Mouse (Mus musculus): ENCODE measurements around the gene Rint1. TPM values are rescaled to one million over a fixed set of nuclear protein-coding genes. Genes with fewer than 3 reads are reported as not detected.
A peak's percentile ranks its signal among the peaks of the same experiment; 100 is the strongest.
"Not testable (repeated sequence)": the region's sequence is repeated elsewhere in the genome, so short reads cannot be mapped to it uniquely, and the experiment has no call there.

Gene Rint1
- total RNA-seq, 2 experiments from 2014 or later, result 22.6 to 22.9 TPM

DNA sequence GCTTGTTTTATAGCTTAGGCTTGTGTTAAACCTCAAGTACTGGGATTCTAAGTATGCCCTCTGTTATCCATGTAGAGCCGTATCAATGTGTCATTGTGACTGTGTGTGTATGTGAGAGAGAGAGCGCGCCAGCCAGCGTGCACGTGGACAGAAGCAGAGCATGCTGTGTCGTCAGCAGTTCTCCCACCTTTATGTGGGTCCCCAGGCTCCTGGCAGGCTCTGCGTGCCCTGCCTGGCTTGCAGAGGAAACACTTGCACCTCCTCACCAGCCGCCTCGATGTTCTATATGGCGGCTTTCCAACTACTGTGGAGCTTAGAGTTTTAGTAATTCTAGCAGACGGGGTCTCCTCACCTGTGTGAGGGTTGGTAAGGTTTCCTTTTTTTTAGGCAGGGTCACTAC lies 34.8 kb downstream of the Rint1 start:
- peak in 1 of 2 experiments; percentile 20 for DNase-seq (ENCODE audit: low spot score in 2 of 2)
- intact Hi-C loops (cut with DNase I), result no loop called here

DNA sequence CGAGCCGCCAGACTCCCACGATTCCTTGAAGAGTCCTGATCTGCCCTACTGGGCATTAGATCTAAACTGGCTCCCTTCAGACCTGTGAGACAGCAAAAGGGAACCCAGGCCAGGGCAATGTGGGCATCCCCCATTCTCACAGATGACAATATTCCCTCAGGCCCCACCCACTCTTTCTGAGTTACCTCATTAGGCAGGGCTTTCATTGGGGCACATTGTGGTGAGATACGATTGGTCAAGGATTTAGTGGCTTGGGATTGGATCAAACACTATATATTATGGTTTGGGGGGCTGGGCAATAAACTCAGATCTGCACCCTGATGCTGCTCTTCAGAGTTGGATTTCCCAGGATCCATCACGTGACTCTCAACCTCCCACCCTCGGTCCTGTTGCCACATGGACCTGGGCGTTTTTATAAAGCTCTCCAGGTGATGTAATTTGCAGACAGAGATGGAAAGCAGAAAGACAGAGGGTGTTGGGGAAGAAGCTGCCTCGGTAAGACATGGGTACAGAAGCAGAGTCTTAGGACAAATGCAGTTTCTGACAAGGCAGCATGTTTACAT lies 36.7 kb downstream of the Rint1 start:
- no peak for DNase-seq (ENCODE audit: low spot score in 2 of 2)
- intact Hi-C loops (cut with DNase I), result no loop called here

DNA sequence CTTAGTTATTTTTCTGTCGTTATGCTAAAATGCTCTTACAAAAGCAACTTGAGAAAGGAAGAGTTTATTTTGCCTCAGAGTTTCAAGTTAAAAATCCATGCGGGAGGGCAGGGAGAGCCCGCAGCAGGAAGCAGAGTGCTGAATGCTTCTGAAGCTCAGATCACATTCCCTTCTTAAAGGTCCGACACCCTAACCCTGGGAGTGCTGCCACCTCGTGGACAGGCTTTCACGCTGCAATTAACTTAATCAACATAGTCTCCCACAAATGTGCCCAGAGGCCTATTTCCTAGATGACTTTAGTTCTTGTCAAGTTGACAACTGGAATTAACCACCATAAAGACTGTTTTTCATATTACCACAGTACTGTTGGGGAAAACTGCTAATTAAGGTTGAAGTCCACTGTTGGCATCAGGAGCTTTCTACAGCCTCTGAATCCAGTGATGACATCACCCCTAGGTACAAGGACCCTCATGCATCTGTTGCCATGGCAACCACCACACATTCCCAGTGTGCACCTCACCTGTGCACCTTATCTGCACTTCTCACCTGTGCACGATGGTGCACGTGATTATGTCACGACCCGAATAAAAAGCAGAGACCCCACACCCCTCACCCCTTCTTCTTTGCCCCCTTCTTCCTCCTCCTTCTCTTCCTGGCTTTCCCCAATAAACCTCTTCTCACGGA lies 39.0 kb downstream of the Rint1 start:
- DNase-seq (ENCODE audit: low spot score in 2 of 2), result peak in 1 of 2 experiments; percentile 35
- intact Hi-C loops (cut with DNase I), result no loop called here

DNA sequence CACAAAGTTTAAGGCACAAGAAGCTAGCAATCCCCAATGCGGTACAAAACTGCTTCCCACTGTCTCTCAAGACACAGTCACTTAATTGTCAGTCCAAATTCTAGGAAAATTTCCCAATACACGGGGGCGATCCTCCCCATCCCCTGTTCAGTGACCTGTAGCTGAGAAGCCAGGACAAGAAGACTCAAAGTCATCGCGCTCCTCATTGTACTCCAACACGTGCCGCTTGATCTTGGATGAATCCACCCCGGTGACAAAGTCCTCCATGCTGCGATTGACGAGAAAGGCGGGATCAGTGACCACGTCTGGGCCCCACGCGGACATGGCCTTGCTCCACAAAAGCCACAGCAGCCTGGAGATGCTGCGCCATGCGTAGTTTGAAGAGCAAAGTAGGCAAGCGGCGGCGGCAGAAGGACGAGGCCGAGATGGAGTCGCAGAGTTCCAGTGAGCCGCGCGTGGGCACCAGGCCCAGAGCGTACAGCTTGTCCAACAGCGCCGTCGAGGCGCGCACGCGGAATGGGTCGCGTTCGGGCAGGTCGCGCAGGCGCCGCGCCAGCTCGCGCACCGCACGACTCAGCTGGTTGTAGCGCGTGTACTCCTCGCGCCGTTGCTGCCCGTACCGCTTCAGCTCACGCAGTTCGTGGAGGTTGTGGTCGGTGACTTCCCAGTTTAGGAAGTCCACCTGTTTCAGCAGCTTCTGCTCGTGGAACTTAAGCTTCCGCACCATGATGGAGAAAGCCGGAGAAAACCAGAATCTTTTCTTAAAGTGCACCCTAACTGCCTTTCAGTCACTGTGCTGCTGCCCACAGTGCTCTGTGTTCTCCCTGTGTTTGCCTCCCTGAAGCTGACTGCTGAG lies 43.6 kb downstream of the Rint1 start:
- peak; percentile 23 to 26 for DNase-seq (ENCODE audit: low spot score in 2 of 2)
- intact Hi-C loops (cut with DNase I), result no loop called here

DNA sequence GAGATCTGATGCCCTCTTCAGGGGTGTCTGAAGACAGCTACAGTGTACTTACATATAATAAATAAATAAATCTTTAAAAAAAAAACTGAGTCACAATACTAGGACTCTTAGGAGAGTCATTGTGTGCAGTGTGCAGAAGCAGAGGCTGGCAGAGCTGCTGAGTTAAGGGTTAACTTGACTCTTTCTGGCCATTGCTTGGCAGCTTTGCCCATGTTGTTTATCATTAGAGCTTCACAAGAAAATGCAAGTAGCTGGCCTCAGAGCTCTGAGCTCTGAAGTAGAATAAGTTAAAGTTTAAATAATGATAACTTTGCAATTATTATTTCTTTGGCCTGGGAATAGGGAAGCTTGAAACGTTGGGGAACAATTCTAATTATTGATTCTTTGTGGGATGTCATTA lies 48.2 kb downstream of the Rint1 start:
- DNase-seq (ENCODE audit: low spot score in 2 of 2); intact Hi-C loops (cut with DNase I): not testable (repeated sequence)

DNA sequence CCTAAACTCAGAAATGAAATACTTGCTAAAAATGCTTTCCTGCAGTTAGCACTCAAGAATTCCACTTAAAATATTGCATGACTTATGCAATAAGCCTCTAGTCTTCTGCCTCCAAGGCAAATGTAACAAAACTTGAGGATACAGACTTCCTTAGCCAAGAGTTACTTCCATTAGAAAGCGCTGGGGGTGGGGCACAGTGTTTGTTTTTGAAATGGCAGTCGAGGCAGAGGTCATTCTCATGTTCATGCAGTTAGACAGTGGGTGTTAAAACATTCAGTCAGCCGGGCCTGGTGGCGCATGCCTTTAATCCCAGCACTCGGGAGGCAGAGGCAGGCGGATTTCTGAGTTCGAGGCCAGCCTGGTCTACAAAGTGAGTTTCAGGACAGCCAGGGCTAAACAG lies 50.6 kb downstream of the Rint1 start:
- intact Hi-C loops (cut with DNase I), result no loop called here

DNA sequence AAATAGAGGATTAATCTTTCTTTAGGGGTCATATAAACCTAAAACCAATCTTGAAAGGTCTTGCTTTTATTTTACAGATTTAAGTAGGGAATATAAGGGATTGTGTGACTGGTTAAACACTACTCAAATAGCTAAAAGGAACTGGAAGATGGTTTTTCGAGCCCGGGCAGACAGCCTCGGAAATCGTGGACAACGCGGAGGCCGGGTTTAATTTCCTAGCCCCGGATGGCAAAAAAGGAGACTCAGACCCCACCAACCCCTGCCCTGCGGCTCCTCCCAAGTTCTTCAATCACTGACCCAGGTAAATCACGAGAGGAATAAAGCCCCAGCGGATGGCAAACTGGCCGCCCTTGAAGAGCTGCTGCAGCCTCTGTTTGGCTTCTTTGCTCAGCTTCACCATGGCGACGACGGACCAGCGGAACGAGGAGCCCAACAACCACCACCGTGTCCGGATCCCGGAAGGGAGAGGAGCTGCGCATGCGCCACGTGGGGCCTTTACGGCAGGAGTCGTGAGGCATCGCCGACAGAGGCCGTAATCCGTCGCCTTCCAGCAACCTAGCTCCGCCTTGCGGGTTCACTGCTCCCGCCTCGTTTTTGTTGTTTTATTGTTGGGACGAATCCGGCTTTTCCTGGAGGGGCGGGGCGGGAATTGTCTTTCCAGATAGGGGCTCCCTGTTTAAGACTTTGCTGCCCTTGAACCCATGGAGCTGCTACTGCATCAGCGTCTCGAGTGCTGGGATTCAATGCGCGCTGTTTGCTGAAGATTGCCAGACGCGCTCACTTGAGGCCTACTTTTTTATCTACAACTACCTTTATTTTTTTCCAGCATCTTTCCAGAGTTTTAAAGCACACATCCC lies 56.4 kb downstream of the Rint1 start, which contains the start of gene Tomm7:
Tomm7 (minus strand) TSS at position 488 of the 857 bp plus-strand sequence.
- DNase-seq (ENCODE audit: low spot score in 2 of 2), result peak; percentile 97 to 98
- intact Hi-C loops (cut with DNase I), result loop anchor here (5.0 kb wide), 1 partner anchor 323 kb away; no protein-coding TSS in a partner anchor

More for the DNA sequence above, 50.6 kb downstream of the Rint1 start:
- DNase-seq (ENCODE audit: low spot score in 2 of 2), result no peak

DNA sequence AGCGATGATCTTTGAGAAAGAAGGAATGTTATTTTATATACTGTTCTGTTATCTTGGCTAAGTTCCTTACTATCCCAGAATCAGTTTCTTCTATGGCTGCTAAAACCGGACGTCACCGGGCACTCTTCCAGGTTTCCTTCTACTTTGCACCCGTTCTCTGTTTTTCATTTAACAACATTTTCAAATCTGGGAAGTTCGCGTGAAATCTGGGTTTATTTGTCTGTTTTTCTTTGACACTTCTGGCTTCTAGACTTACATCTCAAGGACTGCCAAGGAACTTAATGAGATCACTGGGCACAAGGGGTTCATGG lies 57.0 kb downstream of the Rint1 start:
- intact Hi-C loops (cut with DNase I), result loop anchor here (5.0 kb wide), 1 partner anchor 323 kb away; no protein-coding TSS in a partner anchor
- DNase-seq (ENCODE audit: low spot score in 2 of 2), result peak in 1 of 2 experiments; percentile 60

DNA sequence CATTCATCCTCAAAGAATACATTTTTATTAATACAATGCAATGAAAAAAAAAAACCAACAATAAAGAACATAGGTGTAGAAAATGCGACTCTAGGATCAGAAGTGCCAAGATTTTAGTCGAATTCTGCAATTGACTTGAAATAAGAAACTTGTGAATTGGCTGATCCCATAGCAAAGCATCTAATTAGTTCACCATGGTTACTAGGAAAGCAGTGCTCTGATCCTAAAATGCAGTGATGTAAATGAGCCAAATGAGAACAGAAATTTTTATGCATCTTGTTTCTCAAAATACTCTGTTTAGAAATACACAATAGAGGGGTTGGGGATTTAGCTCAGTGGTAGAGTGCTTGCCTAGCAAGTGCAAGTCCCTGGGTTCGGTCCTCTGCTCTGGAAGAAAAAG lies 57.6 kb downstream of the Rint1 start:
- intact Hi-C loops (cut with DNase I), result no loop called here
- DNase-seq (ENCODE audit: low spot score in 2 of 2), result no peak

DNA sequence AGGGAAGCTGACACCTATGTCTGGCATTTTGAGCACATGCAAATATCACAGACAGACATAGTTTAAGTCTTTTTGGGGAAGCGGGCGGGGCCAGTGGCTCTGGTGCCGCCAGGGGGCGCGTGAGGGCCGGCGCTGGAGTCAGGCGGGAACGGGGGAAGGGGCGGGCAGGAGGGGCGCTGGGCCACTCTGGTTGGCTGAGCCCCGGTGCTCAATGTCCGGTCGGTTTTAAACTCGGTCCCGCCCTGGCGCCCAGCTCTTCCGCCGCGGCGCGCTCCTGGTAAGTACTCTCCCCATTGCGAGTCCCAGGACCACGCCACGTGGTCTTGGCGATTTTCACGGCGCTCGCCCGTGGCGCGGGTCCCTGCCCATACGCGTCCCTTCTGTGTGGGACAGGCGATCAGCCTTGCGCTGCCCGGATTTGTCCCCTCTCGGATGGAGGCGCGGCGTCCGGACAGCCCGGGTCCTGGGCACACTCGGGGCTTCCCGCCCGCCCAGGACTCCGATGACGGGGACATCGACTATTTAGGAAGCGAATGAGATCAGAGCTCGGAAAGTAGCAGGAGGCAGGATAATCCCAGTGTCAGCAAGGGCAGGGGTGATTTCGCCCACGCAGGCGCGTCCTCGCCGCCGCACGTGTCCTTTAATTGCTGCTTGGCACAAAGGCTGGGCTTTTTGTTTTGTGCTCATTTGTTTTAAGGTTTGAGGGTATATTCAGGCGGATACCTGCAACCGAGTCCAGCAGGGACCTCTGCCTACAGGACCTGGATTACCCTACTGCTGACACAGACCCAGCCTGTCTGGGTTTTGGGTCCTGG lies 63.0 kb downstream of the Rint1 start:
- DNase-seq (ENCODE audit: low spot score in 2 of 2), result peak; percentile 89 to 90
- intact Hi-C loops (cut with DNase I), result loop anchor here (1.0 to 5.0 kb wide), 3 partner anchors 177 to 250 kb away; partner anchors contain the start of gene Klhl7

DNA sequence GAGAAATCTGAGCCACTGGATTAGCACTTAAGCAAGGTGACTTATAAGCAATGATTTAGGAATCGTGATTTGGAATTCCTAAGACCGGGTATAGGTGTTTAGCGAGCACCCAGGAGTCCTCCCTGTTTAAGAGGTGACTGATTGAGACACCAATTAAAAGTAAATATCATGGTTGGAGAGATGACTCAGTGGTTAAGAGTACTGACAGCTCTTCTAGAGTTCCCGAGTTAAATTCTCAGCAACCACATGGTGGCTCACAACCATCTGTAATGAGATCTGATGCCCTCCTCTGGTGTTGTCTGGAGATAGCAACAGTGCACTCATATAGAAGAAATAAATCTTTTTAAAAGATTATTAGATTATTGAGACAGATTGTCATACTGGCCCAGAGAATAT lies 63.6 kb downstream of the Rint1 start:
- intact Hi-C loops (cut with DNase I), result loop anchor here (2.0 to 5.0 kb wide), 2 partner anchors 176 to 250 kb away; partner anchors contain the start of gene Klhl7

DNA sequence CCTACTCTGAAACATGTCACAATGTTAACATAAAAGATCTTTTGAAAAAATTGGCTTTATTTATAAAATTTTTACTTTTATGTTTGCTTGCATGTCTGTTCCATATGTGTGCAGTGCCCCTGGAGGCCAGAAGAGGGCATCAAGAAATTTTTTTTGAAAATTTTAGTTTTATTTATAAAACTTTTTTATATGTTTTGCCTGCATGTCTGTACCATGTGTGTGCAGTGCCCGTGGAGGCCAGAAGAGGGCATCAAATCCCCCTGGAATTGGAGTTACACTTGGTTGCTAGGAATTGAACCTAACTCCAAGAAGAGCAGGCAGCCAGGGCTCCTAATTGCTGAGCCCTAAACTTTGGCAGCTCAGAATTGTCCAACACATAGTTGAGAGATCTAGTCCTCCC lies 65.4 kb downstream of the Rint1 start:
- intact Hi-C loops (cut with DNase I), result loop anchor here (5.0 kb wide), 1 partner anchor 174 kb away; no protein-coding TSS in a partner anchor
- not testable (repeated sequence) for DNase-seq (ENCODE audit: low spot score in 2 of 2)

More for the DNA sequence above, 63.6 kb downstream of the Rint1 start:
- peak; percentile 12 to 30 for DNase-seq (ENCODE audit: low spot score in 2 of 2)

DNA sequence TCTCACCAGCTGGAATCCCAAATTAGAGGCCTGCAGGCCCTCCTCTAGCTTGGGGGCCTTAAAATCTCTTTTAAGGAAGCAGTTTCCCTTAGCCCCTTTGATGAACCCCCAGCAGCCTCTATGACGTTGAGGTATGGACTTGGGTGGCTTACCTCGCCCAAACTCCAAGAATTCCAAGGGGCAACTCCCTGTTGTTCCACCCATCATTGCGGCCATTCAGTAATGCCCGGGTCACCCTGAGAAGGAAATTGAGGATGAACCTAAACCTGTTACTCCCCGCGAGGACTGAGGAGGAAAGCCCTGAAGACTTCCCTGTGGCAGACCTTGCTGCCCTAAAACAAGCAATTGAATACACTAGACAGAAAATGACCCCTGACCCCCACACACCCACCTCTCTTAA lies 68.0 kb downstream of the Rint1 start:
- DNase-seq (ENCODE audit: low spot score in 2 of 2), result no peak

DNA sequence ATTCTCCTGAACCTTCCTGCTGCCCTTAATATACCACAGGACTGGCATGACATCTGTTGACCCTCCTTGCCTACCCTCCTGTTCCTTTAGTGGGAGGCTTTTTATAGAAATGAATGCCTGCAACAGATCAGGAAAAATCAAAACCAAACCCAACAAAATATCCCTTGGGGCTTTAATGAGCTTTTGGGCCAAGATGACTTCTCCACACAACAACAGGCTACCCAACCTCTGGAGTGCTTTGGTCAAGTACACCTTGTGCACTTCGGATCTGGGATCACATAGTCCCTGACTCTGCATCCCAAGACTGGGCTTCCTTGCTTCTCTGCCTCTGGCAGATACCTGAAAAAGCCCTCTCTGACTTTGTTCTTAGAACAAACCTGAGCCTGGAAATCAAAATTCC lies 68.7 kb downstream of the Rint1 start:
- intact Hi-C loops (cut with DNase I), result no loop called here
- no peak for DNase-seq (ENCODE audit: low spot score in 2 of 2)

More for the DNA sequence above, 68.0 kb downstream of the Rint1 start:
- intact Hi-C loops (cut with DNase I), result no loop called here

DNA sequence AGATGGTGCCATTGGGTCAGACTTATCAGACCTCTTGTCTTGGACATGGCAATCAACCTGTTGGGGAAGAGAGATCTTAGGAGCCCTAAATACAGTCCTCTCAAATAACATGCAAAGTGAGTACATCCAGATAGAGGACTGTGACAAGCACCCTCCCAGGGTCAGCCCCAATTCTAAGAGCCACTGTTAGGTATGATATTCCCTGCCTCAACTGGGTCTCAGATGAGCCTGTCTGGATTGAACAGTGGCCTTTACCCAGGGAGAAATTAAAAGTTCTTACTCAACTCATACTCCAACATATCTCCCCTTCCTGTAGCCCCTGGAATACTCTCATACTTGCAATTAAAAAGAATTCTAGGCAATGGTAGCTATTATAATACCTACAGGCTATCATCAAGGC lies 69.7 kb downstream of the Rint1 start:
- DNase-seq (ENCODE audit: low spot score in 2 of 2), result no peak
- intact Hi-C loops (cut with DNase I), result no loop called here

DNA sequence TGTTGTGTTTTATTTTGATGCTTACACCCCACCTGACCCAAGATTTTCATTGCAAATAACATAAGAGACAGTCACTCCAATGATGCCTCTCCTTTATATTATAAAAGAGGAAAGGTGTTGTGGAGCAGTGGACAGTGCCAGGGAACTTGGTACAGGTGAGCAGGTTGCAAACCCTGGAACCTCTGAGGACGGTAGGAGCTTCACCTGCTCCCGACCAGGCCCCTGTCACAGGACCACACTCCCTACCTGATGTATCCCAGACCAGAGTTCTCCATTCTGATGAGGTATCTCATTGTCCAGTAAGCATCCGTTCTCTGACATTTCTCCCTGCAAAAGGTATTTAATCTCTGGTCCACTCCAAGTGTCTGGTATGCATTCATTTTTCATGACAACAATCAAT lies 70.5 kb downstream of the Rint1 start:
- DNase-seq (ENCODE audit: low spot score in 2 of 2), result no peak
- intact Hi-C loops (cut with DNase I), result no loop called here

DNA sequence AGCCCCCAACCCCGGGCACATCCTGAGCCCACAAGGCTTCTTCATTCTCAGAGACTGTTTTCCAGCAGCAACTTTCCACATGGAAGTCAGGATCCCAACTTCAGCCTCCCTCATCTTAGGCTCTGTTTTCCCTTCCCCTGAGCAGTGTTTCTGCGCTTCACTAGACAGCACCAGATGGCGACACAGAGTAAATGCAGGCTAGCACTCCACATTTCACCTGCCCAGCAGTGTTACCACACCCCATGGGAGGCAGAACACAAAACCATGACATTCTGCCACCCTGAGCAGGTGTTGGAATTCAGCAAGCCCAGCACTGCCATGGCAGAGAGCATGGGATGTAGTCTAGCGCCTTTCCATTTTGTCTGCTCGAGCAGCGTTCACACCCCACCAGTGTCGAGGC lies 71.1 kb downstream of the Rint1 start:
- intact Hi-C loops (cut with DNase I), result no loop called here
- no peak for DNase-seq (ENCODE audit: low spot score in 2 of 2)

DNA sequence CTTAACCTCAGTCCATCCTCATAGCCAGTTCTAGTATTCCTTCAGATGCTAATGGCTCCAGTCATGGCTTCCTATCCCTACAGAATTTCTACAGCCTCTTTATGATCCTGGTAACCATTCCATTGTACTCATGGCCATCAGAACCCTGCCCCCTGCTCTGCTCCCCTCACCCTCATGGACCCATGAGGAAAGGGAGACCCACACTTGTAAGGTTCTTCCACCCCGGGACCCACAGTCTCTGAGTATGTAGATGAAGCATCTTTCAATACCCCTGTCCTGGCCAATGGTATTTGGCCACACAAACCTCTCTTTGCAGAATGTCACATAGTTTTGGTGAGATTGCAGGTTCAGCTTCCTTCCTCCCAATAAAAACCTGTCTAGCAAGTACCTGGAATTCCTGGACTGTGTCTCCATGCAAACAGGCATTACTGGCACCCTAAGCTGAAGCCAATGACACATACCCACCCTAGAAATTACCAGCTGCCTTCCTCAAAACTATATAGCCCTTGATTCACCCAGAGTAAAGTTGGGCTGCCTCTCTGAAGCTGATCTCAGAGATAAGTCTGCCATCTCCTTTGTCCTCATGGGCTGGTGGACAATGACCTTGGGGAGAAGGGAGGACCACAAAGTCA lies 71.7 kb downstream of the Rint1 start:
- DNase-seq (ENCODE audit: low spot score in 2 of 2), result no peak
- intact Hi-C loops (cut with DNase I), result no loop called here

Data from left cerebral cortex, postnatal 25 days (tissue).